Mouse (Mus musculus) midbrain, embryonic 16.5 days (tissue): ENCODE measurements around the gene Gm49325. TPM values are rescaled to one million over a fixed set of nuclear protein-coding genes. Genes with fewer than 3 reads are reported as not detected.

Source experiments
- ATAC-seq: fragments of 200-750 bp; cut with Nextera tagmentation; 2 replicates; pipeline ENCODE4 v1.8.0; 2017; ENCODE audit warnings: moderate TSS enrichment
- H3K27ac ChIP-seq: fragments of 300-500 bp; sonication (generic); 2 replicates; pipeline ENCODE4 v1.5.1; 2014; ENCODE audit warnings: mild to moderate bottlenecking, low read length, mixed read lengths
- H3K27me3 ChIP-seq: fragments of 300-500 bp; sonication (generic); 2 replicates; pipeline ENCODE4 v1.6.1; 2014; ENCODE audit warnings: low read depth, low read length, mixed read lengths; ENCODE audit not compliant: control insufficient read depth, insufficient read depth
- H3K36me3 ChIP-seq: fragments of 300-500 bp; sonication (generic); 2 replicates; pipeline ENCODE4 v1.6.1; 2014; ENCODE audit warnings: mild to moderate bottlenecking, low read length, moderate library complexity, mixed read lengths; ENCODE audit not compliant: control insufficient read depth, insufficient read depth
- H3K4me1 ChIP-seq: fragments of 300-500 bp; sonication (generic); 2 replicates; pipeline ENCODE4 v1.6.1; 2014; ENCODE audit warnings: mild to moderate bottlenecking, low read length, mixed read lengths; ENCODE audit not compliant: control insufficient read depth, insufficient read depth
- H3K4me2 ChIP-seq: fragments of 300-500 bp; sonication (generic); 2 replicates; pipeline ENCODE4 v1.6.1; 2014; ENCODE audit warnings: mild to moderate bottlenecking, low read length, mixed read lengths
- H3K4me3 ChIP-seq: fragments of 300-500 bp; sonication (generic); 2 replicates; pipeline ENCODE4 v1.5.1; 2014; ENCODE audit warnings: low read depth, mild to moderate bottlenecking, low read length, moderate library complexity, mixed read lengths
- H3K9ac ChIP-seq: fragments of 300-500 bp; sonication (generic); 2 replicates; pipeline ENCODE4 v1.6.1; 2014; ENCODE audit warnings: low read depth, low read length, mixed read lengths
- H3K9me3 ChIP-seq: fragments of 300-500 bp; sonication (generic); replicated peaks from 2 replicates; pipeline ENCODE4 v1.6.1; 2014; ENCODE audit warnings: mild to moderate bottlenecking, low read length, mixed read lengths; ENCODE audit not compliant: control insufficient read depth, poor library complexity, severe bottlenecking
- WGBS: fragments of 180-500 bp; shearing (Covaris S2); extraction: QIAGEN DNeasy Blood & Tissue Kit; methylation state at CpG from one replicate; pipeline ENCODE4 v1.1.7; 2014; 5-methylcytosine and 5-hydroxymethylcytosine counted together
- polyA plus RNA-seq: library from polyadenylated mRNA; unstranded; fragments of >200 nt; fragmentation: Nextera tagmentation; extraction: Ambion mirVana; gene quantifications from 2 replicates; pipeline ENCODE4 v1.2.1, GENCODE M21; 2015

Gene Gm49325
- polyA plus RNA-seq: 1.5 and 2.9 TPM in 2 replicates

DNA sequence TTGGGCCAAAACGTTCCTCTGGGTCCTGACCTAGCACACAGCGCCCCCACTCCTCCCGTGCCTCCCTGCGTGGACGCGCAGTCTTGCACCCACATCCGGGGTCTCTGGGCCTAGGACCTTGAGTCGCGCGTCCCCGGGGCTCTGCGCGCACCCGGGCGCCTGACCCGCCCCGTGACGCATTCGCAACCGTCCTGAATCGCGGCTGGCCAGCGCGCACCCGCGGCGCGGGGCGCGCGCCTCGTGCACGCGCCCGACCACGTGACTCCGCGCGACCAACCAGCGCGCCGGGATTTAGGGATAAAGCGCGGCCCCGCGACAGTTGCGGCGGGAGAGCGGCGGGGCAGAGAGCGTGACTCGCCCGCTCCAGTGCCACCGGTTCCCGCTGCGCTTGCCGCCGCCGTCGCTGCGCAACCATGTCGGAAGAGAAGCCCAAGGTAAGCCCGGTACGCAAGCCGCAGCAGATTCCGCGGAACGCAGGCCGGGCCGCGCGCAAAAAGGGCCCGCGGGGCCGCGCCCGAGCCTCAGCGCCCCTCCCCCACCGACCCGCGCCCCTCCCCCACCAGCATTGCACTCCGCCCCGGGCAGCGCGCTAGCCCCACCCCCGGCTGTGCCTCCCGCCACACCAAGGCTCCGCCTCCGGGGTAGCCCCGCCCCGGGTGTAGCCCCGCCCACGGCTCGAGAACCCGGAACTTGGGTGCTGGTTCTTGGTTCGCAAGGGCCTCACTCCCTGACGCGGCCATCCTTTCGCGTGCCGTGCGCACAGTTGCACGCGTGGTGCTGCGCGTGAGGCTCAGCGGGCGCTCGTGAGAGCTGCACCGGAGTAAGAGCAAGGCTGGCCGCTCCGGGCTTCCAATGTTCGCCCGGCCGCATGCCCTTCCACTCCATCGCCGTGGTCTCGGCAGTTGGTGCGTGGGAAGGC lies at the start of gene Gm49325, which contains the start of gene Sumo3:
Gm49325 (plus strand) TSS at position 290 of the 919 bp plus-strand sequence.
Sumo3 (plus strand) TSS at position 190 of the 919 bp plus-strand sequence.
- Histone ChIP-seq H3K9me3 (no peaks in the 10 kb centered on the region), H3K36me3 (peaks cover 7% of the 10 kb centered on the region; the same call in 1 of the 2 replicates), H3K27me3 (no peaks in the 10 kb centered on the region), H3K4me1 (peaks cover 21% of the 10 kb centered on the region), H3K4me2 (peak within 1 kb of the TSS; percentile 63), H3K9ac (peak within 1 kb of the TSS; percentile 81), H3K27ac (peak within 1 kb of the TSS; percentile 94), H3K4me3 (peak within 1 kb of the TSS; percentile 77)
- 1% methylated on average over 103 of the region's 119 CpGs for WGBS
- peak; percentile 85 for ATAC-seq

DNA sequence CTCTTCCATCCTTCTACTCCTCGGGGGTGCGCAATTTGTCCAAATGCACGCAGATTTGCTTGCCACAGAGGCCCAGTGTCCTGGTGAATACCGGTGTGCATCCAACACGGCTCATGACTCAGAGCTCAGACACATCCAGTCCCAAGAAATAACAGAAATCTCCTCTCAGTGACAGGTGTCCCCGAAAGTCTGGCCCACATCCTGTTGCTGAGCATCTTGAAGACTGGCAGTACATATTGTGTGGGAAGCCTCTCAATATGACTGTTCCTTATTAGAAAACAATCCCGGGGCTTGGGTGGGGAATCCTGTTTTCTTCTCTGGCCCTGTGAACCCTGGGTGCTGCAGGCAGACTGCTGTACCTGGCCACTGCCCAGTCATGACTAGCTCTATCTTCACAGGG lies 49.4 kb upstream of the Gm49325 start:
- Histone ChIP-seq H3K4me1 (no peaks in the 10 kb centered on the region), H3K36me3 (no peaks in the 10 kb centered on the region), H3K27me3 (no peaks in the 10 kb centered on the region), H3K4me3 (no peak overlapping the region), H3K9ac (no peak overlapping the region), H3K4me2 (no peak overlapping the region), H3K27ac (no peak overlapping the region), H3K9me3 (no peaks in the 10 kb centered on the region)
- no peak for ATAC-seq
- 89% methylated on average over 7 of the region's 7 CpGs for WGBS

DNA sequence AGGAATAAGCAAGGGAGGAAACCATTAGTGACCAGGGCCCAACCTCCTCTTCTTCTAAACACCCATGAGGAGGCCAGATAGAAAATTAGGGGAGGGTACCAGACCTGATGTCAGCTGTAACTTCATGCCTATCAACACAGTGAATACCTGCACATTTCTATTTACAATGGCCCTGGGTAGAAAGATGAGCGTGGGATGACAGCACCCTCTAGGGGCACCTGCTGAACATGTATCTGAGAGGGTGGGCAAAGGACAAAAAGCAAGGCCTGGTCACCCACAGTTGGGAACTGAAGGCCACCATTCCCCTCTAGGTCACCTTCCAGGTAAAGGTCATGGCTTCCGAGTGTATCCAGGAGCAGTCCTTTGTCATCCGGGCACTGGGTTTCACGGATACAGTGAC lies 48.4 kb upstream of the Gm49325 start:
- H3K27me3 ChIP-seq: no peaks in the 10 kb centered on the region
- H3K4me3 ChIP-seq: no peak overlapping the region
- no peak overlapping the region for H3K4me2 ChIP-seq
- H3K36me3 ChIP-seq: no peaks in the 10 kb centered on the region
- H3K4me1 ChIP-seq: no peaks in the 10 kb centered on the region
- H3K9me3 ChIP-seq: no peaks in the 10 kb centered on the region
- H3K27ac ChIP-seq: no peak overlapping the region
- 92% methylated on average over 4 of the region's 4 CpGs for WGBS
- no peak for ATAC-seq
- H3K9ac ChIP-seq: no peak overlapping the region

DNA sequence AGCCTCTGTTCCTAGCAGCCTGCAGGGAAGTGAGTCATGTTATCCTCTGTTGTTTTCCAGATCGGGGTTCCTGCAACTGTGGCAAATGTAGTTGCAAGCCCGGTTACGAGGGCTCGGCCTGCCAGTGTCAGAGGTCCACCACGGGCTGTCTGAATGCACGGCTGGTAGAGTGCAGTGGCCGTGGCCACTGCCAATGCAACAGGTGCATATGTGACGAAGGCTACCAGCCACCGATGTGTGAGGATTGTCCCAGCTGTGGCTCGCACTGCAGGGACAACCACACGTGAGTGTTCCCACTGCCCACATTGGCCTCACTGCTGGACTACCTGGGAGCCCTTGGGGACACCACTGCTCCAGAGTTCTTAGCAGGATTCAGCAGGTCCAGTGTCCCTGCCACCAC lies 45.9 kb upstream of the Gm49325 start:
- Histone ChIP-seq H3K4me1 (no peaks in the 10 kb centered on the region), H3K36me3 (no peaks in the 10 kb centered on the region), H3K27me3 (no peaks in the 10 kb centered on the region), H3K9ac (no peak overlapping the region), H3K9me3 (no peaks in the 10 kb centered on the region), H3K4me2 (no peak overlapping the region), H3K27ac (no peak overlapping the region), H3K4me3 (no peak overlapping the region)
- 88% methylated on average over 11 of the region's 11 CpGs for WGBS
- ATAC-seq: no peak

DNA sequence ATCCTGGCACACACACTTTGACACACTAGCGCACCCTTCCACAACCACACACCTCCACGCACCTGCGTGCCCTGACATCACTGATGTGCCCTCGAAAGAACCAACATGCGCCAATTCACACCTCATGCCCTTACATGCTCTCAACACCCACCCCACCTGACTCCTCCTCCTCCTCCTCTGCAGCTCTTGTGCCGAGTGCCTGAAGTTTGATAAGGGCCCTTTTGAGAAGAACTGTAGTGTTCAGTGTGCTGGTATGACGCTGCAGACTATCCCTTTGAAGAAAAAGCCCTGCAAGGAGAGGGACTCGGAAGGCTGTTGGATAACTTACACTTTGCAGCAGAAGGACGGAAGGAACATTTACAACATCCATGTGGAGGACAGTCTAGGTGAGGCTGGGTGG lies 45.2 kb upstream of the Gm49325 start:
- WGBS: 94% methylated on average over 9 of the region's 9 CpGs
- Histone ChIP-seq H3K4me3 (no peak overlapping the region), H3K9ac (no peak overlapping the region)

DNA sequence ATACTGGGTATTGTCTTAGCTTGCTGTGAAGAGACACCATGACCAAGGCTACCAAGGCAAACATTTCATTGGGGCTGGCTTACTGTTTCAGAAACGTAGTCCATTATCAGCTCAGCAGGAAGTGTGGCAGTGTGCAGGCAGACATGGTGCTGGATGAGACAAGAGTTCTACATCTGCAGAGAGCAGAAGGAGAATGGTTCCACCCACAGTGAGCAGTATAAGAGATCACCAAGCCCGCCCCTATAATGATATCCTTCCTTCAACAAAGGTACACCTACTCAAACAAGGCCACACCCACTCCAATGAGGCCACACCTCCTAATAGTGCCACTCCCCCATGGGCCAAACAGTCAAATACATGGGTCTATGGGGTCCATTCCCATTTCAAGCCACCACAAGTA lies 44.5 kb upstream of the Gm49325 start:
- H3K9me3 ChIP-seq: no peaks in the 10 kb centered on the region
- no peaks in the 10 kb centered on the region for H3K36me3 ChIP-seq
- no peak overlapping the region for H3K27ac ChIP-seq
- no peak for ATAC-seq
- no peak overlapping the region for H3K4me2 ChIP-seq
- no peak overlapping the region for H3K9ac ChIP-seq
- no peaks in the 10 kb centered on the region for H3K4me1 ChIP-seq
- WGBS: 78% methylated on average over 2 of the region's 2 CpGs
- no peaks in the 10 kb centered on the region for H3K27me3 ChIP-seq
- no peak overlapping the region for H3K4me3 ChIP-seq

More for the DNA sequence above, 45.2 kb upstream of the Gm49325 start:
- Histone ChIP-seq H3K4me2 (no peak overlapping the region), H3K27me3 (no peaks in the 10 kb centered on the region), H3K27ac (no peak overlapping the region), H3K36me3 (no peaks in the 10 kb centered on the region), H3K9me3 (no peaks in the 10 kb centered on the region), H3K4me1 (no peaks in the 10 kb centered on the region)
- ATAC-seq: no peak

DNA sequence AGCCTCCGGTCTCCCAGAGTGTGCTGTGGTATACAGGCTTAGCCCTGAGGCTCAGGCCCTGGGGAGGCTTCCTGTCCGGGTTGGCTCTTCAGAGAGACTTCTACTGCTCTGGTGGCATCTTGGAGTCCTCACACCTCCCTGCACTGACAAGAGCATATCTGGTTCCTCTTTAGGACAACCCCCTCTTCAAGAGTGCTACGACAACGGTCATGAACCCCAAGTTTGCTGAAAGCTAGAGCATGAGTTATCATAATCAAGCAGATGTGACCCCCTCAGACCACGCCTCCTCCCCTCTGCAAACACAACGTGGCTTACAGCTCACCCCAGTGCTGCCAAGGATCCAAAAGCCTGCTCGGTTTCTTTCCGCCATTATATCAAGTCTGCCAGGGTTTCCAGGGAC lies 41.0 kb upstream of the Gm49325 start:
- 84% methylated on average over 8 of the region's 8 CpGs for WGBS
- Histone ChIP-seq H3K4me2 (no peak overlapping the region), H3K4me3 (no peak overlapping the region), H3K9ac (no peak overlapping the region), H3K9me3 (no peaks in the 10 kb centered on the region), H3K27me3 (no peaks in the 10 kb centered on the region), H3K4me1 (no peaks in the 10 kb centered on the region), H3K27ac (no peak overlapping the region), H3K36me3 (no peaks in the 10 kb centered on the region)
- ATAC-seq: no peak

DNA sequence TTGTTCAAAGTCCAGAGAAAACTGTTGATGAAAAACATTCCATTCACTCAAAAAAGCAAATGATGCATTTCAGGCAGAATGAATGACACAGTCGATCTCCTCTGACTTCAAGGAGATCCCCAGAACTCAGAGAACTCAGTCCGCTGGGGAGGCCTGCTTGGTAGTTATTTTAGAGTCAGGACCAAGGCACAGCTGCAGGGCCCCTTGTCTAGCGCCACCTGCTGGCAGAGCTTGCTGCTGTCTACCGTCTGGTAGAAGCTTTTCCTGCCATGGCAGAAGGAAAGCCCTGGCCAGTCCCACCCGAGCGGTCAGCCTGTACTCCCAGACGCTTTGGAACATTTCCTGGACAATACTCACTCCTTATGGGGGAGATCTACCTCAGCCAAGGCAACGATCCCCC lies 39.3 kb upstream of the Gm49325 start:
- H3K4me1 ChIP-seq: no peaks in the 10 kb centered on the region
- H3K4me2 ChIP-seq: no peak overlapping the region
- no peak overlapping the region for H3K4me3 ChIP-seq
- no peak overlapping the region for H3K27ac ChIP-seq
- H3K9me3 ChIP-seq: no peaks in the 10 kb centered on the region
- H3K9ac ChIP-seq: no peak overlapping the region
- 35% methylated on average over 8 of the region's 8 CpGs for WGBS
- ATAC-seq: no peak
- no peaks in the 10 kb centered on the region for H3K36me3 ChIP-seq
- H3K27me3 ChIP-seq: no peaks in the 10 kb centered on the region

DNA sequence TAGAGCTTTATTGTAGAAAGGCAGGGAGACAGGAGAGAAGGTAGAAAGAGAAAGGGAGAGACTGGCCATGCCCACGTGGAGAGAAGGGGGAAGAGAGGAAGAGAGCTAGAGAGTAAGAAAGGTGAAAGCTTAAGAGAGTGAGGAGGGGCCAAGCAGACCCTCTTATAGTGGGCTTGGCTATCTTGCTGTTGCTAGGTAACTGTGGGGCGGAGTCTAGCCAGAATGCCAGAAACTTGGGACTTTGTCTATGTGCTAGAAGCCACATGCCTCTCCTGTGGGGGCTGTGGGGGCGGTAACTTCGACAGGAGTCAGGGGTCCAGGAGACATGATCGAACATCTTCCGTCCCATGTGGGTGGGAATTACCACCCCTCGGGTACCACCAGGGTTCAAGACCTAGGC lies 36.5 kb upstream of the Gm49325 start:
- Histone ChIP-seq H3K9me3 (no peaks in the 10 kb centered on the region), H3K4me1 (no peaks in the 10 kb centered on the region), H3K9ac (no peak overlapping the region), H3K27ac (no peak overlapping the region), H3K27me3 (no peaks in the 10 kb centered on the region), H3K4me3 (no peak overlapping the region), H3K36me3 (no peaks in the 10 kb centered on the region), H3K4me2 (no peak overlapping the region)
- ATAC-seq: no peak
- WGBS: 37% methylated on average over 7 of the region's 7 CpGs
